Mouse (Mus musculus): Measurements from ENCODE around the gene Dusp12. TPM values are rescaled to one million over a fixed set of nuclear protein-coding genes. Genes with fewer than 3 reads are reported as not detected.

Dusp12 gene
- polyA plus RNA-seq, 1 experiment from 2014 or later: 45.7 TPM

DNA sequence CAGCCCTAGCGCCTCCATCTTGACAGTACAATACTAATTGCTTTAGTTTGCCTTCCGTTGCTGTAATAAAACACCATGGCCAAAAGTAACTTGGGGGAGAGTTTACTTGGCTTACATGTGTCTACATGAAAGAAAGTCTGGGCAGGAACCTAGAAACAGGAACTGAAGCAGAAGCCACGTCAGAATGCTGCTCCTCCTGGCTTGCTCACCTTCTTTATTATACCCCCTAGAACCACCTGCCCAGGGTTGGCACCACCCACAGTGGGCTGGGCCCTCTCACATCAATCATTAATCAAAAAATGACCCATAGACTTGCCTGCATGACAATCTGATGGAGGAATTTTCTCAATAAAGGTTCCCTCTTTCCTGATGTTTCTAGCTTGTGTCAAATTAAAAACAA lies 20.6 kb downstream of the Dusp12 start:
- H3K36me3 ChIP-seq (replicated peaks; ENCODE audit: control insufficient read depth, insufficient read depth, low read depth, low read length): no peaks in the 10 kb centered on the region
- 88% methylated on average over 3 of the region's 3 CpGs for WGBS
- no peak overlapping the region for H3K4me3 ChIP-seq (ENCODE audit: low read depth, low read length)
- no peaks in the 10 kb centered on the region for H3K27me3 ChIP-seq (ENCODE audit: control insufficient read depth, insufficient read depth, low read length)
- no peak overlapping the region for H3K9ac ChIP-seq (replicated peaks; ENCODE audit: low read length)
- ATAC-seq (replicated peaks; ENCODE audit: insufficient number of reproducible peaks, low FRiP score, low TSS enrichment, low read depth): no peak
- H3K4me2 ChIP-seq (ENCODE audit: low read depth, low read length): no peak overlapping the region
- no peak overlapping the region for H3K27ac ChIP-seq (replicated peaks; ENCODE audit: low read depth, low read length)
- no peaks in the 10 kb centered on the region for H3K4me1 ChIP-seq (ENCODE audit: control insufficient read depth, insufficient read depth, low read length)
- H3K9me3 ChIP-seq (replicated peaks; ENCODE audit: control insufficient read depth, low read length): no peaks in the 10 kb centered on the region
- no peak for DNase-seq (ENCODE audit: low spot score)

- H3K9me3 ChIP-seq (replicated peaks; ENCODE audit: control insufficient read depth, low read length): no peaks in the 10 kb centered on the region
- no peak overlapping the region for H3K4me3 ChIP-seq (ENCODE audit: low read depth, low read length)
- DNase-seq (ENCODE audit: low spot score) (no peak), ATAC-seq (replicated peaks; ENCODE audit: insufficient number of reproducible peaks, low FRiP score, low TSS enrichment, low read depth) (no peak)
- H3K4me1 ChIP-seq (ENCODE audit: control insufficient read depth, insufficient read depth, low read length): no peaks in the 10 kb centered on the region
- no peak overlapping the region for H3K4me2 ChIP-seq (ENCODE audit: low read depth, low read length)
- no peaks in the 10 kb centered on the region for H3K27me3 ChIP-seq (ENCODE audit: control insufficient read depth, insufficient read depth, low read length)
- H3K27ac ChIP-seq (replicated peaks; ENCODE audit: low read depth, low read length): no peak overlapping the region
- no peak overlapping the region for H3K9ac ChIP-seq (replicated peaks; ENCODE audit: low read length)
- no peaks in the 10 kb centered on the region for H3K36me3 ChIP-seq (replicated peaks; ENCODE audit: control insufficient read depth, insufficient read depth, low read depth, low read length)
These were observed 21.1 kb downstream of the Dusp12 start for GRCm38 (mm10) chr1:170864234-170864633.

- H3K36me3 ChIP-seq (replicated peaks; ENCODE audit: control insufficient read depth, insufficient read depth, low read depth, low read length): no peaks in the 10 kb centered on the region
- no peak overlapping the region for H3K4me3 ChIP-seq (ENCODE audit: low read depth, low read length)
- no peak overlapping the region for H3K9ac ChIP-seq (replicated peaks; ENCODE audit: low read length)
- H3K4me2 ChIP-seq (ENCODE audit: low read depth, low read length): no peak overlapping the region
- no peaks in the 10 kb centered on the region for H3K4me1 ChIP-seq (ENCODE audit: control insufficient read depth, insufficient read depth, low read length)
- no peaks in the 10 kb centered on the region for H3K27me3 ChIP-seq (ENCODE audit: control insufficient read depth, insufficient read depth, low read length)
- no peak overlapping the region for H3K27ac ChIP-seq (replicated peaks; ENCODE audit: low read depth, low read length)
- ATAC-seq (replicated peaks; ENCODE audit: insufficient number of reproducible peaks, low FRiP score, low TSS enrichment, low read depth) (no peak), DNase-seq (ENCODE audit: low spot score) (no peak)
- 72% methylated on average over 4 of the region's 4 CpGs for WGBS
- no peaks in the 10 kb centered on the region for H3K9me3 ChIP-seq (replicated peaks; ENCODE audit: control insufficient read depth, low read length)
These were observed 22.3 kb downstream of the Dusp12 start for GRCm38 (mm10) chr1:170863033-170863432.

- Histone ChIP-seq H3K4me1 (ENCODE audit: control insufficient read depth, insufficient read depth, low read length) (no peaks in the 10 kb centered on the region), H3K27ac (replicated peaks; ENCODE audit: low read depth, low read length) (no peak overlapping the region), H3K36me3 (replicated peaks; ENCODE audit: control insufficient read depth, insufficient read depth, low read depth, low read length) (no peaks in the 10 kb centered on the region), H3K4me2 (ENCODE audit: low read depth, low read length) (no peak overlapping the region), H3K9ac (replicated peaks; ENCODE audit: low read length) (no peak overlapping the region), H3K27me3 (ENCODE audit: control insufficient read depth, insufficient read depth, low read length) (no peaks in the 10 kb centered on the region), H3K4me3 (ENCODE audit: low read depth, low read length) (no peak overlapping the region), H3K9me3 (replicated peaks; ENCODE audit: control insufficient read depth, low read length) (no peaks in the 10 kb centered on the region)
- WGBS: 79% methylated on average over 3 of the region's 3 CpGs
- ATAC-seq (replicated peaks; ENCODE audit: insufficient number of reproducible peaks, low FRiP score, low TSS enrichment, low read depth): no peak
- DNase-seq (ENCODE audit: low spot score): no peak
These were observed 23.0 kb downstream of the Dusp12 start for GRCm38 (mm10) chr1:170862435-170862717.

- no peak overlapping the region for H3K4me3 ChIP-seq (ENCODE audit: low read depth, low read length)
- no peaks in the 10 kb centered on the region for H3K36me3 ChIP-seq (replicated peaks; ENCODE audit: control insufficient read depth, insufficient read depth, low read depth, low read length)
- no peaks in the 10 kb centered on the region for H3K9me3 ChIP-seq (replicated peaks; ENCODE audit: control insufficient read depth, low read length)
- 84% methylated on average over 13 of the region's 13 CpGs for WGBS
- H3K4me1 ChIP-seq (ENCODE audit: control insufficient read depth, insufficient read depth, low read length): no peaks in the 10 kb centered on the region
- DNase-seq (ENCODE audit: low spot score): no peak
- no peak overlapping the region for H3K4me2 ChIP-seq (ENCODE audit: low read depth, low read length)
- H3K27me3 ChIP-seq (ENCODE audit: control insufficient read depth, insufficient read depth, low read length): no peaks in the 10 kb centered on the region
- no peak overlapping the region for H3K27ac ChIP-seq (replicated peaks; ENCODE audit: low read depth, low read length)
- ATAC-seq (replicated peaks; ENCODE audit: insufficient number of reproducible peaks, low FRiP score, low TSS enrichment, low read depth): no peak
- H3K9ac ChIP-seq (replicated peaks; ENCODE audit: low read length): no peak overlapping the region
These were observed 23.5 kb downstream of the Dusp12 start for GRCm38 (mm10) chr1:170861671-170862434.

DNA sequence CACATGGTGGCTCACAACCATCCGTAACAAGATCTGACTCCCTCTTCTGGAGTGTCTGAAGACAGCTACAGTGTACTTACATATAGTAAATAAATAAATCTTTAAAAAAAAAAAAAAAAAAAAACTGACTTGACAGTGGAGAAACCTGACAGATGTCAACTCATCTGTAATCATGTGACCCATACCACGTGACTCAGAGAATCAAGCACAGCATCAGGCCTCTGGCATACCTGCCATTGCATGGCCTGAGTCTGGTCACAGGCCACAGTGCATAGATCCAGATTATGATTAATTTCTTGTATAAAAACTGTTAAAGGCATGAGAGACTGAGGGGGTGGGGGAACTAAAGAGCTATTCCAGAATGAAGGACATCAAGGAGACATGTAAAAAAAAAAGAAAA lies 26.5 kb downstream of the Dusp12 start:
- Histone ChIP-seq H3K36me3 (replicated peaks; ENCODE audit: control insufficient read depth, insufficient read depth, low read depth, low read length) (no peaks in the 10 kb centered on the region), H3K4me3 (ENCODE audit: low read depth, low read length) (no peak overlapping the region), H3K9ac (replicated peaks; ENCODE audit: low read length) (no peak overlapping the region), H3K27me3 (ENCODE audit: control insufficient read depth, insufficient read depth, low read length) (no peaks in the 10 kb centered on the region), H3K9me3 (replicated peaks; ENCODE audit: control insufficient read depth, low read length) (no peaks in the 10 kb centered on the region), H3K4me1 (ENCODE audit: control insufficient read depth, insufficient read depth, low read length) (no peaks in the 10 kb centered on the region), H3K27ac (replicated peaks; ENCODE audit: low read depth, low read length) (no peak overlapping the region), H3K4me2 (ENCODE audit: low read depth, low read length) (no peak overlapping the region)
- ATAC-seq (replicated peaks; ENCODE audit: insufficient number of reproducible peaks, low FRiP score, low TSS enrichment, low read depth) (no peak), DNase-seq (ENCODE audit: low spot score) (no peak)
- WGBS: 71% methylated on average over 2 of the region's 2 CpGs

DNA sequence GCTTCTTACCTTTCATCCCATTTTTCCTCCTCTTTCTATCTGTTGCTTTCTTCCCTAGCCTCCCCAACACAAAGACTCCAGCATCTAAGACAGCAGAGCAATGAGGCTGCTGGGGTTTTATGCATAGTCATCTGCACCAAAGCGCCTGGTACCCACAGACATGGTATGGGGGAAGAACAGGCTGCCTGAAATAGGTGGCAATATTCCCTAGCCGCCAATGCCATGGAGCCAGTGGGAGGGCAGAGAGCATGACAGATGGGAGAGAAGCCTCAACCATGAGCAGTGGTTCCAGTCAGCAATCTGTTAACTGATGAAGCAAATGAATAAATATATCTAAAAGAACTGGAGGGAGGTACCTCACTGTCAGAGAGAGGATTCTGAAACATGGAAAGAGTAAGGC lies 28.0 kb downstream of the Dusp12 start:
- WGBS: 85% methylated on average over 2 of the region's 2 CpGs
- no peak overlapping the region for H3K4me2 ChIP-seq (ENCODE audit: low read depth, low read length)
- H3K9ac ChIP-seq (replicated peaks; ENCODE audit: low read length): no peak overlapping the region
- H3K4me1 ChIP-seq (ENCODE audit: control insufficient read depth, insufficient read depth, low read length): no peaks in the 10 kb centered on the region
- H3K4me3 ChIP-seq (ENCODE audit: low read depth, low read length): no peak overlapping the region
- no peak overlapping the region for H3K27ac ChIP-seq (replicated peaks; ENCODE audit: low read depth, low read length)
- H3K36me3 ChIP-seq (replicated peaks; ENCODE audit: control insufficient read depth, insufficient read depth, low read depth, low read length): no peaks in the 10 kb centered on the region
- H3K9me3 ChIP-seq (replicated peaks; ENCODE audit: control insufficient read depth, low read length): no peaks in the 10 kb centered on the region
- ATAC-seq (replicated peaks; ENCODE audit: insufficient number of reproducible peaks, low FRiP score, low TSS enrichment, low read depth): no peak
- no peaks in the 10 kb centered on the region for H3K27me3 ChIP-seq (ENCODE audit: control insufficient read depth, insufficient read depth, low read length)
- DNase-seq (ENCODE audit: low spot score): no peak

- H3K4me2 ChIP-seq (ENCODE audit: low read depth, low read length): no peak overlapping the region
- H3K27me3 ChIP-seq (ENCODE audit: control insufficient read depth, insufficient read depth, low read length): no peaks in the 10 kb centered on the region
- DNase-seq (ENCODE audit: low spot score) (no peak), ATAC-seq (replicated peaks; ENCODE audit: insufficient number of reproducible peaks, low FRiP score, low TSS enrichment, low read depth) (no peak)
- no peaks in the 10 kb centered on the region for H3K4me1 ChIP-seq (ENCODE audit: control insufficient read depth, insufficient read depth, low read length)
- WGBS: 89% methylated on average over 13 of the region's 13 CpGs
- no peak overlapping the region for H3K9ac ChIP-seq (replicated peaks; ENCODE audit: low read length)
- H3K36me3 ChIP-seq (replicated peaks; ENCODE audit: control insufficient read depth, insufficient read depth, low read depth, low read length): no peaks in the 10 kb centered on the region
- H3K9me3 ChIP-seq (replicated peaks; ENCODE audit: control insufficient read depth, low read length): no peaks in the 10 kb centered on the region
- H3K27ac ChIP-seq (replicated peaks; ENCODE audit: low read depth, low read length): no peak overlapping the region
- H3K4me3 ChIP-seq (ENCODE audit: low read depth, low read length): no peak overlapping the region
These were observed 30.1 kb downstream of the Dusp12 start for GRCm38 (mm10) chr1:170855056-170855760.

All from embryonic facial prominence, embryonic 11.5 days (tissue).